Mouse (Mus musculus): ENCODE results near the gene Ankrd31. TPM values are rescaled to one million over a fixed set of nuclear protein-coding genes. Genes with fewer than 3 reads are reported as not detected.

Ankrd31 gene
- total and polyA plus RNA-seq, 2 experiments from 2014 or later: 0.06 TPM; not detected in 1

DNA sequence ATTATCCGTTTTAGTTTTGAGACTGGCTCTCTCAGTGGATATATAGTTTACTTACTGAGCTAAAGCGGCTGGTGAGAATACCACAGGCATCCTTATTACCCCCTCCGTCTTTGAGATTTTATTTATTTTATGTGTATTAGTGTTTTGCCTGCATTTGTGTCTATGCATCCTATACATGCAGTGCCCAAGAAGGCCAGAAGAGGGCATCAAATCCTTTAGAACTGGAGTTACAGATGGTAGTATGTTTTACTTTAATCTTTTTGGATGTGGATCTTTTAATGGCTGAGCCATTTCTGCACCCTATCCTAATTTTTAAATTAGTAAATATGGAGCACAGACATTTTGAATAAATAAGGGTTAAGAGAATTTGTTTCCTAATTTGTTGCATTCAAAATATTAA is 107.1 kb downstream of the Ankrd31 start:
- DNase-seq (peak; percentile 85), ATAC-seq (peak; percentile 63; the same call in 1 of the 2 replicates)
- TF ChIP-seq CTCF (IDR thresholded peaks at IDR 0.05; ENCODE audit: low read depth): peak; percentile 86
- Histone ChIP-seq H3K4me1 (ENCODE audit: insufficient read depth) (no peaks in the 10 kb centered on the region), H3K9ac (no peak overlapping the region), H3K4me2 (ENCODE audit: low read depth) (no peak overlapping the region), H3K27me3 (ENCODE audit: insufficient read depth, low read length) (no peaks in the 10 kb centered on the region), H3K9me3 (ENCODE audit: low read length) (no peaks in the 10 kb centered on the region), H3K4me3 (ENCODE audit: low read depth, low read length) (no peak overlapping the region), H3K27ac (ENCODE audit: low read depth, low read length) (no peak overlapping the region), H3K36me3 (ENCODE audit: insufficient read depth) (no peaks in the 10 kb centered on the region)
- WGBS: 22% methylated on average over 3 of the region's 3 CpGs

DNA sequence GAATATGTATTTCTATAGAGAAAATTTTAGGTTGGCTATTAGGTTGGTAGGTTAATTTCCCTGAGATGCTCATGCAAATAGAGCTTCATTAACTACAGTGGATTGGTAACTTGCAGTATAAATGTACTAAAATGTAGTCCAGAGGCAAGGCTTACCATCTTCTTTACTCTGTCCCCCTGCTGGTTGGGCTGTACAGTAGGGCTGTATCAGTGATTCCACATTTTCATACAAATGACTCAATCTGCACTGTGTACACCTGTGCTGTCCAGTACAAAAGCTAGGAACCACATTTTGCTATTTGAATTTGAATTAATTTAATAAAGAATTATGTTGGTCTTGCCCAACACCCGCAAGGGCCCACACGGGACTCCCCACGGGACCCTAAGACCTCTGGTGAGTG is 111.1 kb downstream of the Ankrd31 start:
- Histone ChIP-seq H3K27ac (ENCODE audit: low read depth, low read length) (no peak overlapping the region), H3K36me3 (ENCODE audit: insufficient read depth) (no peaks in the 10 kb centered on the region), H3K4me3 (ENCODE audit: low read depth, low read length) (no peak overlapping the region), H3K9ac (no peak overlapping the region), H3K4me2 (ENCODE audit: low read depth) (no peak overlapping the region), H3K27me3 (ENCODE audit: insufficient read depth, low read length) (no peaks in the 10 kb centered on the region), H3K4me1 (ENCODE audit: insufficient read depth) (no peaks in the 10 kb centered on the region), H3K9me3 (ENCODE audit: low read length) (no peaks in the 10 kb centered on the region)
- 93% methylated on average over 3 of the region's 3 CpGs for WGBS
- no peak for TF ChIP-seq CTCF (IDR thresholded peaks at IDR 0.05; ENCODE audit: low read depth)
- ATAC-seq (no peak), DNase-seq (no peak)

DNA sequence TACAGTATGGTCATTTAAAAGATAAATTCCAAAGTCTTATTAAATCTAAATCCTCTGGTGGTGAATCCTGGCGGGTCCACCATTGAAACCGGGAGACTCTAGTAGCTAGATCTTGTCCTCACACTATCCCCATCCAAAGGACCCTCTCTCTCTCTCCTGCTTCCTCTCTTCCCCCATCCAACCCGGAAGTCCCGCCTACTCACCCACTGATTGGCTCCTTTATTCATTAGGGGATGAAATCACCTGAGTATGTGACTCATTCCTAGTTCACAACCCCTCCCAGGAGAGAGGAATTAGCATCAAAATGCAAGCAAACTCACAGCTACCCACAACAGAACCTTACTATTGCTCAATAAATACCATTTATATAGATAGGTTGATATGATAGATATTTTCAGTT is 122.7 kb downstream of the Ankrd31 start:
- H3K36me3 ChIP-seq (ENCODE audit: insufficient read depth): no peaks in the 10 kb centered on the region
- no peak overlapping the region for H3K4me2 ChIP-seq (ENCODE audit: low read depth)
- no peak overlapping the region for H3K4me3 ChIP-seq (ENCODE audit: low read depth, low read length)
- H3K9ac ChIP-seq: no peak overlapping the region
- ATAC-seq: no peak
- H3K27ac ChIP-seq (ENCODE audit: low read depth, low read length): no peak overlapping the region
- H3K27me3 ChIP-seq (ENCODE audit: insufficient read depth, low read length): no peaks in the 10 kb centered on the region
- H3K4me1 ChIP-seq (ENCODE audit: insufficient read depth): no peaks in the 10 kb centered on the region
- WGBS: 77% methylated on average over 4 of the region's 4 CpGs
- no peaks in the 10 kb centered on the region for H3K9me3 ChIP-seq (ENCODE audit: low read length)
- TF ChIP-seq CTCF (IDR thresholded peaks at IDR 0.05; ENCODE audit: low read depth): no peak
- DNase-seq: no peak

DNA sequence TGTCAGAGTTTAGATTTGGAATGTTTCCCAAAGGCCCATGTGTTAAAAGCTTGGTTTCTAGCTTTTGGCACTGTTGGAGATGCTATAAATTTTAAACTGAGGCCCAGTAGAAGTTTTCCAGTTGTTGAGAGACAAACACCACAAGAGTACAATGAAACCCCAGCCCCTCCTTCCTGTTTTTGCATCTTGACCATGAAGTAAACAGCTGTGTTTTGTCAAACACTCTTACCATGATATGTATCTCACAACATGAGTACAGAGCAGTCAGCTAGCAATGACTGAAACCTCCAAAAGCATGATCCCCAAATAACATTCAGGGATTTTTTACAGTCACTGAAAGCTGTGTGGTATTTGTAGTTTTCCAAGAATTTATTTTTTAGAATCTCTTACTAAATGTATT is 126.0 kb downstream of the Ankrd31 start:
- H3K4me2 ChIP-seq (ENCODE audit: low read depth): no peak overlapping the region
- H3K36me3 ChIP-seq (ENCODE audit: insufficient read depth): no peaks in the 10 kb centered on the region
- no peak overlapping the region for H3K27ac ChIP-seq (ENCODE audit: low read depth, low read length)
- H3K27me3 ChIP-seq (ENCODE audit: insufficient read depth, low read length): no peaks in the 10 kb centered on the region
- ATAC-seq: no peak
- H3K4me1 ChIP-seq (ENCODE audit: insufficient read depth): no peaks in the 10 kb centered on the region
- no peaks in the 10 kb centered on the region for H3K9me3 ChIP-seq (ENCODE audit: low read length)
- H3K4me3 ChIP-seq (ENCODE audit: low read depth, low read length): no peak overlapping the region
- DNase-seq: no peak
- no peak for TF ChIP-seq CTCF (IDR thresholded peaks at IDR 0.05; ENCODE audit: low read depth)
- no peak overlapping the region for H3K9ac ChIP-seq

DNA sequence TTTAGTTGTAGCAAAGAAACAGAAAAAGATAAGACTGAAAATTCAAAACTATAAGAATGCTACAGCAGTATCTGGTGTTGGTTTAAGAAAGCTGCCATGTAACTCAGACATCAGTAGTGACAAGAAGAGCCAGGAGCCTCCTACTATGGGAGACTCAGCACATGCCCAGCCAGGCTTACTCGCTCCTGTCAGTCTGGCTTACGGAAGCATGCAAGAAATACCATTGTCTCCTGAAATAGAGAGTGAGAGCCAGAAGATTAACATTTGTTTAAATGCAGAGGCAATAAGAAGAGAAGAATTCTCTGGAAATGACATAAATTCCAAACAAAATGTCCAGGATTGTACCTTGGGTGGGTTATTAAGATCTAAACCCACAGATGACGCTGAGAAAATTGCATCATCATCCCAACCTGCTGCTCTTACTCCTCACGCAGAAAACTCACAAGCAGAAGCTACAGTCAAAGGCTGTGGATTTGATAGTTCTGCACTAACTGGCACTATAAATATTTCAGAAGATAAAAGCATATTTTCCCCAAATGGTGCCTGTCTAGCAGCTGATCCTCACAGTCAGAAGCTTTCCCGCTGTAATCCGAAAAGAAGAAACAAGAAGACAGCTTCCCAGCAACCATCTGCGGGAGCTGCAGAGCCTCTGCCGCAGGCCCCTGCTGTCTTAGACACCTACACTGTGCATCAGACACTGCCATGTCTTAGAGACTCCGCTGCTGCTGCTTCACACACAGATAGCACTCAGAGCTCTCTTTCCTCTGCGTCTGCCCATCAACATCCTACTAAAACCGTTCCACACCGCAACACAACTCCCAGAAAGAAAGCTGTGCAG is 130.4 kb downstream of the Ankrd31 start:
- WGBS: 44% methylated on average over 12 of the region's 12 CpGs
- TF ChIP-seq CTCF (IDR thresholded peaks at IDR 0.05; ENCODE audit: low read depth): no peak
- ATAC-seq: peak; percentile 91

DNA sequence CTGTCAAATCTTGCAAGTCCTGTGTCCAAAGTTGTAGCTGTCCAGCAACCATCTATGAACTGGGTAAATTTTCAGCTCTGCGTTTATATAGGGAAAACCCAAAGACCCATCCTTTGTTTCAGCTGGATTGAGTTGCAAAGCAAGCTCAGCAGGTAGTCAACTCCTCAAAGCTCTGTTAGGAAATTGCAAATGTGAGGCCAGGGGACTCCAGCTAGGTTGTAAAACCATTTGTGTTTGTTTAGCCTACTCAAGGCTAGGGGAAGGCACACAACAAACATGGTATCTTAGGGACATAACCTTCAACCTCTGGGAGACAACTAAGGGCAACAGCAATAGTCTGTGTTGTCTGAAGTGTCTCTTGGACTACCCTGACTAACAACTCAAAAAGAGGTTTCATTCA is 136.5 kb downstream of the Ankrd31 start:
- Histone ChIP-seq H3K27me3 (ENCODE audit: insufficient read depth, low read length) (no peaks in the 10 kb centered on the region), H3K4me1 (ENCODE audit: insufficient read depth) (no peaks in the 10 kb centered on the region), H3K27ac (ENCODE audit: low read depth, low read length) (no peak overlapping the region), H3K9ac (no peak overlapping the region), H3K9me3 (ENCODE audit: low read length) (no peaks in the 10 kb centered on the region), H3K4me2 (ENCODE audit: low read depth) (no peak overlapping the region), H3K36me3 (ENCODE audit: insufficient read depth) (no peaks in the 10 kb centered on the region), H3K4me3 (ENCODE audit: low read depth, low read length) (no peak overlapping the region)
- TF ChIP-seq CTCF (IDR thresholded peaks at IDR 0.05; ENCODE audit: low read depth): no peak
- ATAC-seq (no peak), DNase-seq (no peak)
- 36% methylated on average over 1 of the region's 1 CpGs for WGBS

More for the DNA sequence above, 130.4 kb downstream of the Ankrd31 start:
- Histone ChIP-seq H3K4me1 (ENCODE audit: insufficient read depth) (no peaks in the 10 kb centered on the region), H3K36me3 (ENCODE audit: insufficient read depth) (no peaks in the 10 kb centered on the region), H3K9me3 (ENCODE audit: low read length) (no peaks in the 10 kb centered on the region), H3K4me2 (ENCODE audit: low read depth) (no peak overlapping the region), H3K27me3 (ENCODE audit: insufficient read depth, low read length) (no peaks in the 10 kb centered on the region), H3K9ac (no peak overlapping the region), H3K4me3 (ENCODE audit: low read depth, low read length) (no peak overlapping the region), H3K27ac (ENCODE audit: low read depth, low read length) (peak overlapping the region; percentile 29; the same call in 1 of the 2 replicates)
- DNase-seq: peak; percentile 62

DNA sequence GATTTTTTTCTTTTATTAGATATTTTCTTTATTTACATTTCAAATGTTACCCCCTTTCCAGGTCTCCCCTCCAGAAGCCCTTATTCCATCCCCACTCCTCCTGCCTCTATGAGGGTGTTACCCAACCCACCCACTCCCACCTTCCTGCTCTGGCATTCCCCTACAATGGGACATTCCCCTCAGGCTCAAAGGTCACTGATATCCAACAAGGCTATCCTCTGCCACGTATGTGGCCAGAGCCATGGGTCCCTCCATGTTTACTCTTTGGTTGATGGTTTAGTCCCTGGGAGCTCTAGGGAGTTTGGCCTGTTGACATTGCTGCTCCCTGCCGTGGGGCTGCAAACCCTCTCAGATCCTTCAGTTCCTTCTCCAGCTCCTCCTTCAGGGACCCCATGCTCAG is 141.9 kb downstream of the Ankrd31 start:
- Histone ChIP-seq H3K27me3 (ENCODE audit: insufficient read depth, low read length) (no peaks in the 10 kb centered on the region), H3K36me3 (ENCODE audit: insufficient read depth) (no peaks in the 10 kb centered on the region), H3K9ac (no peak overlapping the region), H3K4me2 (ENCODE audit: low read depth) (no peak overlapping the region), H3K4me1 (ENCODE audit: insufficient read depth) (no peaks in the 10 kb centered on the region), H3K9me3 (ENCODE audit: low read length) (no peaks in the 10 kb centered on the region), H3K4me3 (ENCODE audit: low read depth, low read length) (no peak overlapping the region), H3K27ac (ENCODE audit: low read depth, low read length) (no peak overlapping the region)
- WGBS: 61% methylated on average over 2 of the region's 2 CpGs
- DNase-seq (no peak), ATAC-seq (no peak)
- TF ChIP-seq CTCF (IDR thresholded peaks at IDR 0.05; ENCODE audit: low read depth): no peak

Data from forebrain, postnatal 0 days (tissue).